Mouse (Mus musculus) inflammation-experienced regulatory T-cells (primary cell): ENCODE data around the gene Mdga1. TPM values are rescaled to one million over a fixed set of nuclear protein-coding genes. Genes with fewer than 3 reads are reported as not detected.

Source experiments
- polyA plus RNA-seq, 2 experiments: library from polyadenylated mRNA; unstranded; fragments of 100-300 nt; shearing (Covaris generic); gene quantifications; one replicate each; pipeline ENCODE4 v1.2.1; 2017

Mdga1 gene
- polyA plus RNA-seq: 1 to 10 TPM in 1 of 2 experiments, under 1 TPM in 1; 0.29 to 2.9 TPM

GRCm38 (mm10) chr17:29970037-29970555 is at the start of gene Mdga1:
Mdga1 (minus strand) TSS chr17:29970087.

GRCm38 (mm10) chr17:30004203-30005102 is 34.6 kb upstream of the Mdga1 start, which contains the start of gene Zfand3:
Zfand3 (plus strand) TSS chr17:30004733.

Other genes starting within 250 kb of the Mdga1 start
- 10 to 100 TPM; 23.2 to 25.8 TPM for gene Zfand3, start 34.6 kb upstream of the Mdga1 start, polyA plus RNA-seq